Mouse (Mus musculus) gastrocnemius, adult 18-20 months (tissue): ENCODE results near the gene Bcar3. TPM values are rescaled to one million over a fixed set of nuclear protein-coding genes. Genes with fewer than 3 reads are reported as not detected.

ENCODE experiments used
- DNase-seq: peaks from one replicate; pipeline ENCODE4 v3.0.0; 2021; ENCODE audit warnings: low spot score
- total RNA-seq, 2 experiments: library from RNA; stranded (reverse); gene quantifications; 2 replicates each; pipeline ENCODE4 v1.2.3; 2021

The Bcar3 gene
- total RNA-seq, 2 experiments from 2014 or later = 3.0 to 8.3 TPM

DNA sequence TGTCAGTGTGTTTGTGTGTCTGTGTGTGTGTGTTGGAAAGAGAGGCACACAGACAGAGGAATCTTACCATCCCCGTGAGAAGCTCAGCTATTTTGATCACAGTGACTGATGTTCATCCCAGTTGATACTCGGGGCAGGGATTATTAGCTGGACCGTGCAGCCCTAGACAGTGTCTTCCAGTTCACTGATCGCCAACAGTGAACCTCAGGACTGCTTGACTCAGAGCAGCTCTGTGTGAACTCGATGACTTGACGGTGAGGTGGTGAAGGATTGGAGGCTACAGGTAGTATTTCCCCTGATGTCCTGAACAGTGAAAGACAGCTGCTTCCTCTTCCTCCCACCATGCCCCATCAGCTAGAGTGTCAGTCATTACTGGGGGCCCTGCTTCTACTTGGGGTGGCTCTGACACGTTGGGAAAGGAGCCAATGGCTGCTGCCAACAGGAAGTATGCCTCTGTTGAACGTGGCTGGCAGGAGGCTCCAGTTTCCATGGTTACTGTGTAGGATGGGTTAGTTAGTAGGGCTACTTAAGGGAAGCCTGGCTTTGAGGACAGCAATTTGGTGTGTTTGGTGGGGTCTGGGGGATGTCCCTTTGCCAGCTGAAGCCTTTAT is 186.2 kb downstream of the Bcar3 start:
- DNase-seq = no peak

DNA sequence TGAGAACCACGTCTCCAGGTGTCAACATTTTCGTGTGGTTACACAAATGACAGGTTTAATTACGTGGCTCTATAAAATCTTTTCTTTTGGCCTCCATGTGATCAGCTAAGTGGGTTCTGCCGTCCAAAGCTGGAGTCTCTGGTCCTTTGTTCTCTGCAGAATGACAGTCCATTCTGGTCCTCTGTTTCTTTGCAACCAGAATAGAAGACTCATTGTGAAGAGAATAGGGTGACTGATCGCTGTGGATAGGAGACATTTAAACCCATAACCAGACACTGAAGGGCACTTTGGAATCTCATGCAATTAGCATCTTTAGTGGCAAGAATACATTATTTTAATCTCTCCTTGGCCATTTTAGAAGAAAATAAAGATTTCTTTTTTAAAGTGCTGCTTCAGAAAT is 187.1 kb downstream of the Bcar3 start:
- DNase-seq = no peak

DNA sequence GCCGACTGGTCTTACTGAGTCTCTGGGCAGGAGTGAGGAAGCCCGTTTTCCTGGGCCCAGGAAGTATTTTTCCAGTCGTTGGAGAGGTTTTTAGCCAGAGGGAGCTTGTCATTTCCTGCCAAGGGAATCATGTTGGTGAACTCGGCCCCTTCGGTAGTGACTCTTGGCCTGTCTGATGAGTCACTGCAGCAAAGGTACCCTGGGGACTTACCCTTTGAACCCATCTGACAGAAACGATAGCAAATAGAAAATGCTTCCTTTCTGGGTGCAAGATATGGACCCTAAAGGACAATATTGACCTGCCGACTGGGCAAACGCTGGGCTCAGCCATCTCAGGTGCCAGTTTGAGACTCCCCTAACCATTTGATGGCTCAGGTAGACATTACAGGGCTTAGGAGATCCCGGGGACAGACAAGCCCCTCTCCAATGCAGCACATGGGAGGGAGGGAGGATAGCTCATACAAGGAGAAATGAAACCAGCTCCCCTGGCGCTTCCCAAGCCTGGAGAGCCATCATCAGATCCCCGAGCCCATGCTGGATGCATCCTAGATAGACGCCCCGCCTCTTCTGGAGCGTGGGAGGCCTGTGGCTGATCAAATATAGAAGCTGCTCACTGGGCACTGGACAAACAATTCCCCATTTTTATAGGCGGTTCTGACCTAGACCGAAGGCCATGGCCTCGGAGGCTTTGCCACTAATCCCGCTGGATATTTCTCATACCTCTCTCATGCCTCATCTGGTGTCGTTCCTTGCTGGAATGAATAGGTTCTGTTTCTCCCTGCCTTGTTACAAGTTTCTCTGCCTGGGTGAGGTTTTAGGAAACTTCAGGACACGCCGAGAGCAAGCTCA is 188.2 kb downstream of the Bcar3 start:
- no peak for DNase-seq

DNA sequence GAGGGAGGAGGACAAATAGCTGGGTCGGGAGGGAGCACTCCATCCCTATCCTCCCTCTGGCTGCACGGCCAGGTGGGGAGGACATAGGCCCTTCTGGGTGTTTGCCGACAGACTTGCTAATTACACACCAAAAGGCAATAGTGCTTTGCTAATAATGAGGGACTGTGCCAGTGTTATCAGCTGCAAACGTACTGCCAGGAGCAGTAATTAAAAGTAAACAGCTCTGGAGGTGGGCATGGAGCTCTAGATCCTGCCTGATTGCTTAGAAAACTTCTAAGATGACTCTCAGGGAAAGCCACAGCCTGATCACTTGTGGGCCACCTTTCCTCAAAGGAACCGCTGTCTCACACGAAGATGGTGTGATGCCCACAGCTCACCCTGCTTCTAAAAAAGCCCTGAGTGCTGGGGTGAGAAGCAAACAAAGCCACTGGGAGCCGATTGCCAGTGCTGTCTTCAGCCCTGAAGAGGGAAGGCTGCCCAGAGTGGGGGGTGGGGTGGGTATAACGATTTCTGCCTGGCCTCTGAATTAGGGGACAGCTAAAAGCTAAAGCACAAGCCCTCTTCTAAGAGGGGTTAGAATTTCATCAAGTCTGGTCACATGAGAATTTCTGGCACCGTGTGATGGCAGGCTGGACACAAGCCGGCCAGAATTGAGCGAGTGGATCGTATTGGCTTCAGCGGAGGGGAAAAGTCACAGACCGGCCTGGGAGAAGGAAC is 189.3 kb downstream of the Bcar3 start:
- peak; percentile 75 for DNase-seq

DNA sequence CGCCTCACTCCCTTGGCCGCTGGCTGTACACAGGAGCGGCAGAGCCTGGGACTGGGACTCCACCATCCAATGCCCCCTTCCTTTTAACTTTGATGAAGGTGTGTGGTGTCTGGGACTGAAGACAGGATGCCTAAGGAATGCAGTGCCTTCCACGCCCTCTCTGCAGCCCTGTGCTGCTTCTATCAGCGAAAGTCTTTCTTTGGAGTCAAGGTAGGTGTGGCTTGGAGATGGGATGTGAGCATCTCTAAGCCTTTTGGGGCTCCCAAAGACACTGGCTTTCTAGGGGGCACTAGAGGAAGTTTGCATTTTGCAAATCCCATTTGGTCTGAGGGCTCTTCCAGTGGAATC is 189.8 kb downstream of the Bcar3 start:
- no peak for DNase-seq

DNA sequence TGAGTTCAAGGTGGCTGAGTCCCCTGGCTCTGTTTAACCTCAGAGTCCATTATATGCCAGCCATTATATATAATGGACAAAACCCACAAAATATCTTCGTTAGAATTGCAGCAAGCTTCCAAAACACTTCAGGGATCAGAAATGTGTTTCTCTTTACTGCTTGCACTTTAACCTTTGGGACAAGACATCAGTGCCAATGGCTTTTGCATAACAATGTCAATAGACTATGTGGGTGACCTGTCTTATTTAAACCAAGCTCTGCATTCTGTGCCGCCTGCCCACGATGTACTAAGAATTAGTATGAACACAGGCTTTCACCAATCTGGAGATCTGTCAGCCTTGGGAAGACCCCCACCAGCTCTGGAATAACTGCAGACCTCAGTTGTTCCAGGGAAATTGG is 190.4 kb downstream of the Bcar3 start:
- DNase-seq = no peak

DNA sequence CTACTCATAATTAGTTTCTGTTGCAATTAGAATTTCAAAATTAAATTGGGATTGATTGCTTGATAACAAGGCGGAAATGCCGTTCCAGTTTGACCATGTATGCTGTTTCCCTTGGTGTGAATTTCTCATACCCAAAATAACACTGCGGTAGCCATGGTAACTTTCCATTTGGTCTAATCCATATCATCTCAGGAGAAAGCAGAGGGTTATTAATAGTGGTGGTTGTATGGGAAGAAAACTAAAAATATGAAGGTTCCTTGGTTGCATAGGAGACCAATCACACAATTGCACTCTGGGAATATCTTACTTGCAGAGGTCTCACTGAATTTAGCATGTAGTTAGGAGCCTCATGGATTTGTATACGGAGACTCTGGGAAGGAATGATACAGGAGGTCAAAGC is 191.8 kb downstream of the Bcar3 start:
- DNase-seq = no peak

DNA sequence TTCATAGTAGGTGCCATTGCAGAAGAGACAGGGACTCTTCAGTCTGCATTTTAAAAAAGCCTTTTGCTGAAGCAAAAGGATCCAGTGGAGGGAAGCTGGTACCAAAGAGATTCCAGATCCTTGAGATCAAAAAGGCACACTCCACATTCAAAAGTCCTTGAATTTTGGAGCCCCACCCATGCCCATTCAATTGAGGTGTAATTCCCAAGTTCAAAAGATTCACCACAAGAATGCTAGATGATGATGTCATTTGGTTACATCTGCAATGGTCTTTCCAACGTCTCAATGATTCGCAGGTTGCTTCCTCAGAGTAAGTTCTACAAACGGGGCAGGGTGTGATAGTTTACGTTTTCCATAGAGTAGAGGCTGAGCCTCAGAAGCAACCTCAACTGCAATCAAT is 192.3 kb downstream of the Bcar3 start:
- no peak for DNase-seq

DNA sequence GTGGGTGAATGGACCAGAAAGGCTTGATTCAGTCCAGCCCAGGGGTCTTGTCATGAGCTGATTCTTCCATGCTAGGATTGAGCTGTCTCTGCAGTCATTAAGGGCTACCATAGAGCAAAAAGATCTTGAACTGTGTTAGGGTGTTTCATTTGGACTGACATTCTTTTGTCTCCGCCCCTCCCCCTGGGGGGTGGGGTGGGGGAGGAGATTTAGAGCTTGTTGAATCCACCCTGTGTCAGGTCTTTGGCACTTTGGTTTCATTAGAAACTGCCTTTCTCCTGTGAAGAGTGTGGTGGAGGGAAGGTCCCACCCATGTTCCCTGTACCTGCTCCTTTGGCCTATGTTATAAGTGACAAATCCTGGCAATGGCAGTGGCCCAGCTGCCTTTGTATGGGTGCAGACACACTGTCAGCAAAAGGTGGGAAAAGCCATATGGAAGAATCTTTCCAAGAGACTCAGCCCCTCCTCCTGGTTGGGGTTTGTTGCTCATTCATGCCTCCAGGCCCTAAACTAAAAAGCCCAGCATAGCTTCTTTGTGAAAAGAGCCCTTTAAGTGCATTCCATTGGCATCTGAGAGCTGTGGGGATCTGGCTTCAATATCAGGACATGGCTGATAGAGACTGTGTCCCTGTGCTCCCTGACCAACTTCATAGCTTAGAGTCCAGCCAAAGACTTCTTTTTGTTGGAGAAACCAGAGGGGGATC is 194.3 kb downstream of the Bcar3 start:
- no peak for DNase-seq

DNA sequence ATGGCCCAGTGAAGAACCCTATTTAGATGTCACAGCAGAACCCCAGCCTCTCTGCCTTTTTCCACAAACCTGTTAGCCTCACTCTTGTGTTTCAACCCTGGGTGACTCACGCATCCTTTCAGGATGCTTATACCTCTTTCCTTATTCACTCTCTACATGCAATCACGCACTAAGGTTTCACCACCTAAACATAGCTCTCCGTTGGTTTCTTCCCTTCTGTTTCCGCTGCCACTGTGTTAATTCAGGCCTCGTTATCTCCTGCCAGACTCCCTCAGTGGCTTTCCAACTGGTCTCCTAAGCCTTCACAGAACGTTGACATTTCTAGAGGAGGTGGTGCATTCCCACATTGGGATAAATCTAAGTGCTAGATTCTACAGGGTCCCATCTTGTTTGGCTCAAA is 196.6 kb downstream of the Bcar3 start:
- no peak for DNase-seq

DNA sequence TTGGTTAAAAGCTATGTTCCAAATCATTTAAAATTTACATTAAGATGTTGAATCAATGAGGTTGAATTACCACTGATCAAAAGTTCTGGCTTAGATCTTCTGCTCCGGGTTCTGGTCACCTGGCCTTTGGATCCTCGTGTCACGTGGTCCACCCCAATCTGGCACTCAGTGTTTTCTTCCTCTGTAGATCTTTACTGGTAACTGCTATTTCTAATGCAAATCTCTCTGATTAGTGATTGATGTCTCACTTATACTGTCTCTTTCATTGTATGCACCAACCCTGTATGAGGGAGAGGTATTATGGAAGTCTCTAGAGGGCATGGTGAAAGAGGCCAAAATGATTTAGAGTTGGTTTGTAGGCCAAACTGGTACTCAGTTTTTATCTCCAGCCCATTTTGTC is 198.1 kb downstream of the Bcar3 start:
- DNase-seq = no peak

DNA sequence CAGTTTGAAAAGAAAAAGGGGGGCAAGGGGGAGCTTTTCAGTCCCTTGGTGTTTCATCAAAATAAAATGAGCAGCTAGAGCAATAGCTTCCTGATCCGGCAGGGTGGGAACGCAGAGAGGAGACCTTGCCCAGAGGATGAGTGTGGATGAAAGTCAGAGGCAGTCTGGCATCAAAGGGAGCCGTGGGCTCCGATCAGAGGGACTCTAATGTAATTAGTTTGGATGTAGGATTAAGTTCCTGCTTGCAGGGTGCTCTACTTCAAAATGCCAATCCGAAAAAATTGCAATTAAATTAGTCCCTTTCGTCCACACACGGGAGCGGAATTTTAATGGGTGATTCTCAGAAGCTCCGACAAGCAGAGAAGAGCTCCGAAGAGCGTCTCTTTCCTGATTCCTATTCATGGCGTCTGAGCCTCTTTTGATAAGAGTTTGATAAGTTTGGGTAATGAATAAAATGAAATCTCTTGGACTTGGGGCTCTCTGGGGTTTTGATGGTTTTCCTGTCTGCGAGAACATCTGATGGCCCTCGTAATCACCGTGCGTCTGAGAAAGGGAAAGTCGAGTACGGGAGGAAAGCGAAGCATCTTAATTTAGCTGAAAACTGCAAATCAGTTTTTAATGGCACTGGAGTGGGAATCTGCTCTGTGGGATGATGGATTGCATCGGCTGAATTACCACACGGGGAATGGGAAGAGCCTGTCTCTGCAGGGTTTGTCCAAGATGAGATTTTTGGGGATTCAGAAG is 199.1 kb downstream of the Bcar3 start:
- no peak for DNase-seq

DNA sequence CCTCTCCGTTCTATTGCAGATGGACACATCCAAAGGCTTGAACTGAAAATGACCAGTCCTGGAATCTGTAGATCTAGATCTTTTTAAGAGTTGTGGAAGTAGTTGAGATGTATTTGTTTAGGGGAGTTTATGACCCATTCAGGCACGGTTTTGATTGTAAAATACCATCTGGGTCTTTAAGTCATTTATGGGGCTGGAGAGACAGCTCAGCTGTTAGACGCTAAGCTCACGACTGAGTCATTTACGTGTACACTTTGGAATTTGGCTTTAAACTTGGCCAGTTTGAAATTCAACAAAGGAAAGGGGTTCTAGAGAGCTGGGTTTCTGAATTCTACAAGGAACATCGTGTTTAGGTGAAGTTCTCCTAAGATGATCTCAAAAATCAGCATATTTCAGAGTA is 200.8 kb downstream of the Bcar3 start:
- no peak for DNase-seq

DNA sequence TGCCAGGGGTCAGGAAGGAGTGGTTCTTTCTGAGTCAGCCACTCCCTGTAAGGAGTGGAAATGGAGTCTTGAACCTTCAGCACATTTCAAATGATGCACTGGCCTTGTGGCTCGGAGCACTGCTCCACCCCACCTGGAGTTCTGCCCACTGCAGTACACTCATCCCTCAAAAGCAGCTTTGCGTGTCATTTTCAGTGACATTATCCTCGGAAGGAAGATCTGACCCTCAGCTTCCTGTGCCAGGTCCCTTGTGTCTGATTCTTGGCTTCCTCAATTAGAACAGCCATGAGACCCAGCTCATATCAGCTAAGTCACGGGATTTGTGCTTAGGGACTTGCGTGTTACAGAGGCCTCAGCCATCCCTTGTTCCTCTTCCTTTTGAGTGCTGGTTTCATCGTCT is 203.9 kb downstream of the Bcar3 start:
- no peak for DNase-seq

DNA sequence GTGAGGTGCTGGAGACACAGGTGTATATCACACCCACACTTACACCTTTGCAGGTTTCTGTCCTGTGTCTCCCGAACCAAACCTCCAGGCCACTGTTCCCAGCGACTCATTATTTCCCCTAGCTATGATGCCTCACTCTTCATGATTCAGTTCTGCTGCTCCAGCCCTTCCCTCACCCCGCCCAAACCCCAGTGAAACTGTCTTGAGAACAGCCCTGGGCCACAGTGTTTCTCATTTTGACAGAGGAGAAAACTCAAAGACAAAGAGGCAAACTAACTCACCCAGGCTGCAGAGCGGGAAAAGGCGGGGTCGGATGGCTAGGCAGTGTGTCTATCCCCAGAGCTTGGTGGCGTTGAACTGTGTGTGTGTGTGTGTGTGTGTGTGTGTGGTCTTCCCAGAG is 204.6 kb downstream of the Bcar3 start:
- DNase-seq = no peak

DNA sequence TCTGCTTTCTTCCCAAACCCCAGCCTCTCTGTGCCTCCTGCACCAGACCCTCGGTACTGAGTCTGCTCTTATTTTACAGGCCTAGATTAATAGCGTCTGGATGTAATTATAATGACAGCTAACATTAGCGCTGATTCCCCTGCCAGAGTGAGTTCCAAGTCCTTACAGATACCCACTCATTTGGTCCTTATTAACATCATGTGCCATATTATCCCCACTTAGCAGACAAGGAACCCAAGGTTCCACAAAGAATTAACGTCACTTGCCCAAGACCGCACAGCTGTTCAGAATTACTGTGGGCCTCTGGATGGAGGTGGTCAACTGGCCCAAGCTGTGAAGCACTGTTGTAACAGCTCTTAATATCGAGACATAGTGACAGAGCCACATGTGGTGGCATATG is 205.7 kb downstream of the Bcar3 start:
- no peak for DNase-seq

DNA sequence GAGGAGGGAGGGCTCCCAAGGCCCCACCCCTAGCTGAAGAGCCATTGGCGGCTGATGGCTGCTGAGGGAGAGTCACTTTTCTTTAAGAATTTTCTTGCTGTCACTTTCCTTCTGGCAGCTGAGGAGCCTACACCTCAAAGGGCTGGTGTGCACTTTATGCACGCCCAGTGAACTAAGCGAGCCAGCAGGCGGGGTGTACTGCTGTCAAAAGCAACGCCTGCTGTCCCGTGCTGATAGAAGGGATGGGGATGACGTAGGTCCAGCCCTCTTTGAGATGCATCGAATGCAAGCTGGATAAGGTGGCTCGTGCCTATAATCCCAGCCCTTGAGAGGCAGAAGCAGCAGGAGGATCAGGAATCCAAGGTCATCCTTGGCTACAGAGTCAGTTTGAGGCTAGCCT is 207.0 kb downstream of the Bcar3 start:
- DNase-seq = no peak

DNA sequence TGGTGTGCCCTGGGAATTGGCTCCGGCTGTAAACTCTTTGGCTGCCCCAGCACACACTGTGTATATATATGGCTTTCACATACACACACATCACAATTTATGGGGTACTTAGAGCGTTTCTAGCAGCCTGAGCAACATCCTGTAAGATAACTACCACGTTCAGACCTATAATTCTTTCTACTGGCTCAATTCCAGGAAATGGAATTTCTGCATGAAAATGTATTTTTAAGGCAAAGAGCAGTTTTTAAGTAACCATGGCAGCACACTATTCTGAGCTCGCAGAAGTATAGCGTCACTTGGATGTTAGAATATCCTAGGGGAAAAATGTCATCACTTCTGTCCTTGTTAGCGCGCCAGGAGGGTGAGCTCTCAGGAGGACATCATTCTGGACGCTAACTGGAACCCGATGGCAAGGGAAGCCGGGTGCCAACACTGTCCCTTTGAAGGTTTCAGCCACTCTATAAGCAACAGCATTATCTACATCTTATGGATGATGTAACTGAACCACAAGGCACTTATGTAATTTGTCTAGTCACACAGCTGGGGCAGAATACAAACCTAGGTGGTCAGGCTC is 212.5 kb downstream of the Bcar3 start:
- DNase-seq = no peak

DNA sequence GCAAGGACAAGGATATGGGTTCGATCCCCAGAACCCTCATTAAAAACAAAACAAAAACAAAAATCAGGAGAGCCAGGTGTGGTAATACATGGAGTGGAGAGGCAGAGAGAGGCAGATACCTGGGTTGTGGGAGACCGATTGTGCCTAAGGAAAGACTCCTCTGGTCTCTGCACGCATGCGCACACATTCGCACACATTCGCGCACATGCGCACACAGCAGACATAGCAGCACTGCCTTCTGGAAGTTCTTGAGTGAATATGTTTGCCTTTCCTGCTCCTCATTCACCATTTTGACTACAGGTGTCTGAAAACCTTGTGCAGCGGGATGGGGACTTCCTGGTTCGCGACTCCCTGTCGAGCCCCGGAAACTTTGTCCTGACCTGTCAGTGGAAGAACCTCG is 213.9 kb downstream of the Bcar3 start:
- no peak for DNase-seq

DNA sequence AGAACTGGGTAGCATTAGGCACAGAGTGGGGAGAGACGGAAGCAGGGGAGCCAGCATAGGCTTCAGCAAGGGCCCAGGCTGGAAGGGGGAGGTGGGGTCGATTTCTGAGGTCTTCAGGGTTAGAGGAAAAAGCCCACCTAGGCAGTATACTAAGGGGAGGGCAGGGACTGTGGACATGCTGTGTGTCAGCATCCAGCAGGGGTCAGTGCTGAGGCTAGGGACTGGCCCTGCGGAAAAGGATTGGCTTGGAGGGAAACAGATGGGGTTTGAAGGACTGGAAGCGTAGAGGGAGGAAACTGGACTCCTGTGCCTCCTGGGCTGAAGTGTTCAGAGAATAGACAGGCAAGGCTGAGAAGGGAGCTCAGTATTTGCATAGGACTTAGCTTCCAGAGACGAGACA is 215.1 kb downstream of the Bcar3 start:
- peak; percentile 56 for DNase-seq
